Mouse (Mus musculus) heart, embryonic 10.5 days (tissue): ENCODE results near the gene Map1b. TPM values are rescaled to one million over a fixed set of nuclear protein-coding genes. Genes with fewer than 3 reads are reported as not detected.

Source experiments
- DNase-seq: peaks from one replicate; pipeline ENCODE4 v3.0.0-alpha.2; 2017; ENCODE audit warnings: low spot score
- H3K27ac ChIP-seq: fragments of 300-500 bp; sonication (generic); 2 replicates; pipeline ENCODE4 v1.5.1; 2016; ENCODE audit warnings: mild to moderate bottlenecking
- H3K27me3 ChIP-seq: fragments of 300-500 bp; sonication (generic); 2 replicates; pipeline ENCODE4 v1.6.1; 2016; ENCODE audit warnings: mild to moderate bottlenecking; ENCODE audit not compliant: poor library complexity, insufficient read depth, severe bottlenecking
- H3K36me3 ChIP-seq: fragments of 300-500 bp; sonication (generic); 2 replicates; pipeline ENCODE4 v1.6.1; 2016; ENCODE audit warnings: mild to moderate bottlenecking, moderate library complexity
- H3K4me1 ChIP-seq: fragments of 300-500 bp; sonication (generic); 2 replicates; pipeline ENCODE4 v1.6.1; 2016; ENCODE audit warnings: mild to moderate bottlenecking
- H3K4me3 ChIP-seq: fragments of 300-500 bp; sonication (generic); 2 replicates; pipeline ENCODE4 v1.5.1; 2016; ENCODE audit warnings: mild to moderate bottlenecking, moderate library complexity
- H3K9me3 ChIP-seq: fragments of 300-500 bp; sonication (generic); 2 replicates; pipeline ENCODE4 v1.6.1; 2016; ENCODE audit warnings: mild to moderate bottlenecking, moderate library complexity
- WGBS: fragments of 180-500 bp; shearing (Covaris S2); methylation state at CpG from one replicate; pipeline ENCODE4 v1.1.7; 2016; 5-methylcytosine and 5-hydroxymethylcytosine counted together
- polyA plus RNA-seq: library from polyadenylated mRNA; unstranded; fragments of >200 nt; fragmentation: Nextera tagmentation; extraction: Ambion mirVana; gene quantifications from 2 replicates; pipeline ENCODE4 v1.2.1, GENCODE M21; 2016

Gene Map1b
- polyA plus RNA-seq, 1 experiment from 2014 or later = 186 TPM

- no peak overlapping the region for H3K27ac ChIP-seq
These were observed 142.7 kb downstream of the Map1b start for GRCm38 (mm10) chr13:99373684-99374083.

More at GRCm38 (mm10) chr13:99373684-99374083, 142.7 kb downstream of the Map1b start:
- no peaks in the 10 kb centered on the region for H3K27me3 ChIP-seq
- peaks cover 7% of the 10 kb centered on the region; the same call in 1 of the 2 replicates for H3K36me3 ChIP-seq
- DNase-seq = no peak
- peaks cover 14% of the 10 kb centered on the region for H3K4me1 ChIP-seq
- WGBS = 74% methylated on average over 7 of the region's 7 CpGs
- no peak overlapping the region for H3K4me3 ChIP-seq
- no peaks in the 10 kb centered on the region for H3K9me3 ChIP-seq

Other genes starting within 250 kb of the Map1b start
- 57.9 and 60.2 TPM in 2 replicates for gene Ptcd2, start 171.8 kb downstream of the Map1b start, polyA plus RNA-seq
- gene Mrps27, start 171.8 kb downstream of the Map1b start, polyA plus RNA-seq = 93.6 and 96.0 TPM in 2 replicates